Mouse (Mus musculus) small intestine, adult 2 months (tissue): ENCODE measurements around the gene Ssbp2.

Experiments
- CTCF ChIP-seq: fragments of 200-500 bp; IDR thresholded peaks from 2 replicates; pipeline ENCODE4 v1.5.1; 2012; ENCODE audit warnings: low read depth, mild to moderate bottlenecking, control low read depth, inconsistent platforms, low read length, moderate library complexity, mixed read lengths; ENCODE audit not compliant: insufficient replicate concordance, insufficient read length; ENCODE audit errors: extremely low read depth
- POLR2A ChIP-seq: fragments of 200-500 bp; IDR thresholded peaks from 2 replicates; pipeline ENCODE4 v1.6.1; 2012; ENCODE audit warnings: low read depth, mild to moderate bottlenecking, control low read depth, inconsistent platforms, low read length, moderate library complexity

DNA sequence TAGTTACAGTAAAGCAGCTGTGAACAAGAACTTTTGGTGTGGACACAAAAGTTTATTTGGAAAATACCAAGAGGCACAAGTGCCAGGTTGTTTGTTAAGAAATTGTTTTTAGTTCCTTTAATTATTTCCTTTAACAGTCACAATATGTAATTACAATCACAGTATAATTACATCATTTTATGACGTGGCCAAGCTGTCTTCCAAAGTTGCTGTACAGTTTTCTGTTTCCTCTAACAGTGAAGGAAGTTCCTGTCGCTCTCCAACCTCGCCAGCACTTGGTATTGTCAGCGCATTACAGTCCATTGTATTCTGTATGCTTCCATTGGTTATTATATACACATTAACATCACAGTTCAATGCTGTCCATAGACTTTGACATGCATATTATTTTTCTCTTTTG is 54.9 kb downstream of the Ssbp2 start:
- TF ChIP-seq CTCF (no peak), POLR2A (no peak)
